Mouse (Mus musculus): ENCODE measurements around the gene Larp1.

Gene Larp1

DNA sequence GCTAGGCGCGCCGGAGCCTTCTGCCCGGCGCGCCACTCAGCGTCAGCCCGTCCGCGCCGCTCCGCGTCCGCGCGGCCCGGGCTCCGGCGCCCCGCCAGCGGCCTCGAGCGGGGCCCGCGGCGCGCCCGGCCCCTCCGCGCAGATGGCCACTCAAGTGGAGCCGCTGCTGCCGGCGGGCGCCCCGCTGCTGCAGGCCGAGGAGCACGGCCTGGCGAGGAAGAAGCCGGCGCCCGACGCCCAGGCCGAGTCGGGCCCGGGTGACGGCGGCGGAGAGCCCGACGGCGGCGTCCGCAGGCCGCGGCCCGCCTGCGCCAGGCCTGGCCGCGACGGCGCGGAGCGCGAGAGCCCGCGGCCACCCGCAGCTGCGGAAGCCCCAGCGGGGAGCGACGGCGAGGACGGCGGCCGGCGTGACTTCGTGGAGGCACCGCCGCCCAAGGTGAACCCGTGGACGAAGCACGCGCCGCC is at the start of gene Larp1:
Gene Larp1, plus strand, starts transcription at position 14 of the 465 bp plus-strand sequence.
- DNase-seq (ENCODE audit: low spot score), result no peak

DNA sequence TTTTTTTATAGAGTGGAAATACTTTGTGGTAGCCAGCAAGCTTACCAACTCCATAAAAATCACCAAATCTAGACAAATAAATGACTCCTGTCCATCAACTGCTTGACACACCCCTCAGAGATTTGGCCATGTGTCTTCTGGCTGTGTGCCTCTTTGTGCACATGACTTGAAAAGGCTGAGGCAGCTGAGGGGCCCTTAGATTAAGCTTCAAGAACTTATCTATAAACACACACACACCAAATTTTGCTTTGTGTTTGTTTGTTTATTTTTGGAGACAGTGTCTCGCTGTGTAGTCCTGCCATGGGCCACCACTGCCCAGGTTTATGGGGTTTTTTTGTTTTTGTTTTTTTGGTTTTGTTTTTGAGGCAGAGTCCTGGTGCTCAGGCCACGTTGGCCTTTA is 48.9 kb upstream of the Larp1 start:
- no peak for DNase-seq (ENCODE audit: low spot score)

DNA sequence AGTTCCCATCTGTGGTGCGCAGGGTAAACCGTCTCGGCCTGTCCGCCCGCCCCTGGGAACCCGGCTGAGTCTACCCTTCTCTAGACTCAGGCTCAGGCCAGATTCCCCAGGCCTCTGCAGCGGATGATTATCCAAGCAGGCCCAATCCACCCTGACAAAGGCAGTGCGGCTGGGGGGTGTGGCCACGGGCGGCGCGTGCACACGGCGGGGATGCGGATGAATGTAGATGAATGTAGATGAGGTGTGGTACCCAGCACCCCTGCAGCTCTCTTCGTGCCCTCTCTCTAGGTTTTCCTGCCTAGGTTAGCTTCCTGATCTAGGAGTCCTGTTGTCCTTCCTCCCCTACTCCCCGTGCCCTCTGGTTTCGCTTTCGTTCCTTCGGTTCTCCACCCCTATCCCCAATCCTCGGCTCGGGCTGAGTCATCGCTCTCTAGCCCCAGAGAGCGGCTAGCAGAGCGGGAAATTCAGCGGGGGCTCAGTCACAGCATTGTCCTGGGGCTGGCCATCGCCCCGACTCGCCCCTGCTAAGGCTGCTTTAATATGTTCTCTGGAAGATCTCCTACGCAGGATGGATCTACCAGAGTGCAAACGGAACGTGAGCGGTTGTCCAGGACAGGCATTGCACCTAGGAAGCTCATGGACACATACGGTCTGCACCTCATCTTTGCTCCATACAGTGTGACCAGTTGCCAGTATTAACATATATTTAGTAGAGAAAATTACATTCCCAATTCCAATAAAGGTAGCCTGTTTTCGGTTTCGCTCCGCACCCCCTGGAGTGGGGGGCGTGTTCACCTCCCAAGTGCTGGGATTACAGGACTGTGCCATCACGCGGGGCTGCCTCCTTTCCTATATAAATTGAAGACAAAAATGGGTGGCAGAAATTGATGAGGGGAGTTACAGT is 46.2 kb upstream of the Larp1 start:
- DNase-seq (ENCODE audit: low spot score), result peak; percentile 92

DNA sequence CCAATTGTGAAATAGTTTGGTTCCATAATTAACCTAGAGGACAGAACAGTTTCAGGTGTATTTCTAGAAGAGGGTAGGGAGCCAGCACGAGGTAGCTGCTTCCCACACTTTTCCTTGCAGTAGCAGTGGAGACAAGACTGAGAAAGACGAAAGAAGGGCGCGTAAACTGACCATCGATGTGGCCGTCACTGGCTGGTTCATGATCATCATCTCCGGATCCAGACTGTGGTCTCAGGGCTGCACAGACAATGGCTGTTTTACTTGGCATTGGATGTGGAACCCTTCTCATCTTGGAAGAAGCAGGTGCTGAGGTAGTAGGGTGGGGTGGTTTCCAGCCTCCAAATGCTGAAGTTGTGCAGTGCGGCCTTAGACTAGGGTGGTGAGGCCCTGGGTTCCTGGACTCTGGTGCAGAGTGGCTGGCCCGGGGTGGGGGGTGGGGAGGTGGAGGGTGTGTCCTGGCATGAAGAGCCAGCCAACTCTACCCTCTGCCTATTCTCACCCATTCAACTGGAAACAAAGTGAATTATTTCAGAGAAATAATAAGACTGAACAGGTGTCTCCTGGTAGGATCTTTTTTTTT is 45.5 kb upstream of the Larp1 start:
- DNase-seq (ENCODE audit: low spot score), result peak; percentile 33

DNA sequence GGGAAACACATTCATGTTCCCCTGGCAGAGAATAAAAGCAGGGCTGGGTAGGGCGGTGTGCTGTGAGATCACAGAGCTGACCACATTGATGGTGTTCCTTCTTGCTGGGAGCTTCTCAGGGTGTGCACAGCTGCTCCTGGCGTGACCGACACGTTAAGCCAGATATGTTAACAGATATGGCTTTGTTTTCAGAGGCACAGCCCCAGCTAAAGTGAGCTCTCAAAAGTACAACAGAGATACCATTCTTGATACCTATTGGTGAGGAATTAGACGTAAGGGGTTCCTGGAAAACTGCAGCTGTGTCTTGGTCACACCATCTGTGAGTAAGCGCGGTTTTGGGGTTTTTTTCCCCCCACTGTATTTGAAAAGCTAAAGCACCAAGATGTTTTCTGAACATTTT is 42.2 kb upstream of the Larp1 start:
- no peak for DNase-seq (ENCODE audit: low spot score)

DNA sequence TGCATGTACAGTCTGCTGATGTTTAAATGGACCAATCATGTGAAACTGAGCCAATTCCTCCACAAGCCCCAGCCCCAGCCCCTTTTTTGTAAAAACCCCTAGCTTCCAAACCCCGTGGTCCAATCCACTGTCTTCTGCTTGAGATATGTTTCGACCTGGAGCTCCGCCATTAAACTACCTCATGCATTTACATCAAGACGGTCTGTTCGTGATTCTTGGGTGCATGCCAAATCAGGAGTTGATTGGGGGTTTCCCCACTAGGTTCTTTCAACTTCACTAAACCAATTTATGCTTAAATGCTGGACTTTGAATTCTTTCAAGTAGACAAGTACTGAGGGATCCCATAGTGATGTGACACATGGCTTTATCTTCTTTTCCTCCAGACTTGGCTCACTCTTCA is 40.6 kb upstream of the Larp1 start:
- no peak for DNase-seq (ENCODE audit: low spot score)

DNA sequence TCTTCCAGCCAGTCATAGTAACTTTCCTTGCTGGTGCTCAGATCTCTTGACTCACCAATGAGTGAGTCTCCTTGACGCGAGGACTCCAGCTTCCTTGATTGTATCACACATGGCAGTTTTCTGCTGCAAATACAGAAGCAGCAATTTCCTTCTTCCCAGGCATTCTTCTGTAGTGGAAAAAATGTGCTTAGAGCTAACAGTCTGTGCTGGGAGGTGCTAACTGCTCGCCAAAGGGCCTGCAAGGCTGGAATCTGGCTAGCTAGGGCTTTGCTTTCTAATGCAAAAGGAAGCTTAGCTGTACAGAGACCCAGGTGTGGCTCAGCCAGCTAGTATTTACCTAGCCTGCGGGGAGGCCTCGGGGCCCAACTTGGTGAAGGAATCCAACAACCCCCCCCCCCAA is 38.3 kb upstream of the Larp1 start:
- no peak for DNase-seq (ENCODE audit: low spot score)

DNA sequence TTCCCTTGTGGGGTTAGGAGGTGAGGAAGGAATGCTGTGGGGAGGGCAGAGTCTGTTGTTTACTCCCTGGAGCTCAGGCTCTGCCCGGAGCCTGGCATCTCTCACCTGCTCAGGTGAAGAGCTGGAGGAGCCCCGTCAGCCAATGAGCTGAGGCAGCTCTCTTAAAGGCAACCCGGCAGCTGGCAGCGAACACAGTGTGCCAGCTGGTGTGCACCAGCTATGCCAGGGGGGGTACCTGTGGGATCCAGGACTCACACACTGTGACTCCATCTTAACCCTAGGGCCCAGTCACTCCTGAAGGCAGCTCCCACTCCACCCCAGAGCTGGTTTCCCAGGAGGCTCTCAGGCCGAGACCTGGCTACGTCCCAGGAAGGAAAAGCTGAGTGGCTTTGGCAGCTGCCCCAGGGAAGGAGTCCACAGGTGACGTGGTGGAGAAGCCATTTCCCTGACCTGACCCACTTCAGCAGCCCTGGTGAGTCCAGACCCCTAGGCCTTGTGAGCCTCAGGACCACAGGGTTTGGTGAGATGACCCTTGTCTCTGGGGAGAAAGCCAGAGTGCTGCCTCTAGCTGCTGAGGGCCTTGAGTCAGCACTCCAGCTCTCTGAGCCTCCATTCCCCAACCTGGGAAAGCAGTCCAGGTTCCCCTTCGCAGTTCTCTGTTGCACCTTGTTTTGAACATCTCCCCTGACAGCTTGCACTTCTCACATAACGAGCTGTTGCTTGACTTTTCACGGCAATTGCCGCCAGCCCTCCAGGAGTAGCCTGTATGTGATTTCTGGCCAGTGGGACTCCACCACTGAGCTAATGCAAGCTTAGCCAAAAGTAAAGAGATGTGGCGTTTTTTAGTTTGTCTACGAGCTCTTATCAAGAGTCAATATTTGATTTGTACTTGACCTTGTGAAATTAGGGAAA is 35.6 kb upstream of the Larp1 start:
- no peak for DNase-seq (ENCODE audit: low spot score)

DNA sequence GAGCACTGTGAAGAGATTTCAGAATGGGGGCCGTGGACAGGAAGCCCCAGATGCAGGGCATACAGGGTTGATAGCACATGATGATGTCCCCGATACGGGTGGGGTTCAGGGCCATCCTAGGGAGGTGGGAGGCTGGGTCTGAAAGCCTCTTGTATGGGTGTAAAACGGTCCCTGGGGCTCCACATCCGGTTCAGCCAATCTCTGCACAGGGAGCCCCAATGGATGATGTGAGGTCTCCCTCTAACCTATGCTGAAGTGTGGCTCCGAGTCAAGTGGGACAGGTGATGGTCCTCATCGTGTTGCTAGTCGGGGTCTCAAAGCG is 35.0 kb upstream of the Larp1 start:
- no peak for DNase-seq (ENCODE audit: low spot score)

DNA sequence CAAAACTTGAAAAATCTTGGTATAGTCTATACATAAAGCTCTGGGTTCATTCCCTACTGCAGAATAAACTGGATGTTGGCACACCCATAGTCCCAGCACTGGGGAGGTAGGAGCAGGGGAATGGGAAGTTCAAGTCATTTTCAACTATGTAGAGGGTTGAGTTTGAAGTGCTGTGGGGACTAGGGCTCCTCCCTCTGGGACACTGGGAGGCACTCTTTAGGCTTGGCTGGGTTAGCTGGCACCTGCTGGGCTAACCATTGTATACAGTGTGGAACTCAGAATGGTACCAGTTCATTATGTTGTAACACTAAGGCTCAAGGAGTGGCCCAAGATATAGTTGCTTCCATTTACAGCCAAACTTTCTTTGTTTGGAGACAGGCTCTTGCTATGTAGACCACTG is 33.0 kb upstream of the Larp1 start:
- DNase-seq (ENCODE audit: low spot score), result no peak

DNA sequence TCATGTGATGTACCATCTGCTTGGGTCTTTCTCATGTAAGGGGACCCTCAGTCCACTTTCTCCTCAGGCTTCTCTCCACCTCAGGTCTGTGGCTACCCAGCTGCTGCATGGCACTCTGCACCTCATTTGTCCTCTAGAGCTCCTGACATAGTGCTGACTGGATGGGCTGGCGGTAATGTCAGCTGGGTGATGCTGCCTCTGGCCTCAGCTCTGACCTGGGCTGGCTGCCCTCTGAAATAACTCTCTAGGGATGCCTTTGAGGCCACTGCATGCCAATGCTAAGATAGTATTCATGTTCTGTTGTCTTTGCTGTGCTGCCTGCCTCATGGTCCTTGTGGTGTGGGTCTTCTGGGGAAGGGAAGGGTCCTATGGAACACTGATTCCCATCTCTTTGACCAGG is 31.2 kb upstream of the Larp1 start:
- DNase-seq (ENCODE audit: low spot score), result no peak

DNA sequence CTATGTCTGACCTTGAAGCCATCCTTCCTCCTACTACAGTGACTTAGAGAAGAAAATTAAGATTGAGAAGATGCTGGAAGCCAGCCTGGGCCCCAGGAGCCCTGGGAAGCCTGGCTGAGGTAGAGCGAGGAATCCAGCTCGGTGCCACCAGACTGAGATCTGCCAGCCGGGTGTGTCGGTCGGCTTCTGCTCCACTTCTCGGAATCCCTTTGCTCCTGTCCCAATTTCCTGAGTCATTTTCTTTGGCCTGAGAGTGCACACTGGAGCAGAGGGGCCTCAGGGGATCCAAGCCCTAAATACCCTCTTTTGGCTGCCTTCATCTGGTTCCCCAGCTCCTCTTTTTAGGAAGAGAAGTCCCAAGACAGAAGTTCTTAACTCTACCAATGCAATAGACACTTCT is 29.2 kb upstream of the Larp1 start:
- DNase-seq (ENCODE audit: low spot score), result no peak

DNA sequence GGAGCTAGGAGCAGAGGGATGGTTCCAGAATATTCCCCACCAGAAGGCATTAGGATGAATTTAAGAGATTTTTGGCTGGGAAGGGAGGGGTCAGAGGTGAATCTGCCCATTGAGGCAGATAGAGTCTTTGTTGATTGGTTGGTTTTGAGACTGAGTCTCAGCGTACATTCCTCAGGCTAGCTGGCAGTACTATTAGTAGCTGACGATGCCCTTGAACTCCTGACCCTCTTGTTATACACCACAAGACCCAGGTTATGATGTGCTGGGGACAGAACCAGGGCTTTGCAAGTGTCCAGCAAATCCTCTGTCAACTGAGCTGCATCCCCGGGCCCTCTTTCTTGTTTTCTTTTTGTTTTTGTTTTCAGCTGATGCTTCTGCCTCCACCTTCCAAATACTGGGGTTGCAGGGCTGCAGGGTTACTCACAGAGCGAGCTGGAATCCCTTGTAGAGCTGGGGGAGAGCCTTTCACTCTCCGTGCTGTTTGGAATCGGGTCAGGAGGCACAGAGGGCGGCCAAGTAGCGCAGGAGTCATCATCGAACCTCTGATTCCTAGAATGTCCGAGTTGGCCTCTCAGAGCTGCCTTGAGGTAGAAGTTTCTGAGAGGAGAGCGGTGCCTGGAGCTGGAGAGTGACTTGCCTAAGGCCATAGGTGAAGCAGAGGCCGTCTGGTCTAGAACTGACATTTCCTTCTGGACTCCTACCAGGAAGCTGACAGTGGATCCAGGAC is 27.6 kb upstream of the Larp1 start:
- no peak for DNase-seq (ENCODE audit: low spot score)

DNA sequence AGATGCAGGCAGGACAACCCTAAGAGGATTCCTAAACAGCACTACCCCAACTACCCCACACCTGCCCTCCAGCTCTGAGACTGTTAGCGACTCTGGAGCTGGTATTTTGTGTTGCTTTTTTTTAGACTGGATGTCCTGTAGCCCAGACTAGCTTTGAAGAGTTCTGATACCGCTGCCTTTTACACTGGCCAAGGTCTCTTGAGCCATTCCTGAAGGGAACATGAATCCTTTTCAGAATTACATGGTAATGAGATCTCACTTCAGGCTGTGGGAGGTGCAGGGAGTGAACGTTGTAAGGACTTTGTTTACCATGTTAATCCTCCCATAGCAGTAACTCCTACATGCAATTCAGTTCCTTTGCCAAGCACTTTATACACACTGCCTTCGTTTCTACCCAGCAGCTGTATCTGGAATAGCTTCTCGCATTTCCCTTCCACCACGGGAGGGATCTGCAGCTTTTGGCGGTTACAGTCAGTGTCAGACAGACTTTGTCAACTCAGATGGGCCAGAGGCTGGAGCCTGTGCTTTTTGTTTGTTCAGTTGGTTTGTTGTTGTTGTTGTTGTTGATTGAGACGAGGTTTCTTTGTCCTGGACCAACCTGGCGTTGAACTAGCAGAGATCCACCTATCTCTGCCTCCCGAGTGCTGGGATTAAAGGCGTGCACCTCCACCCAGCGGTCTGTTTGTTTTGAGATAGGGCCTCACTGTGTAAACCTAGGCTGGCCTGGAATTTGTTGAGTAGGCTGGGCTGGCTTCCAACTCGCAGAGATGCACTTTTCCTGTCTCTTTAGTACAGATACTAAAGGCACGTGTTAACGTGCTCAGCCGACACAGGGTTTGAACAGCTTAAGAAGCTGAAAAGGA is 25.2 kb upstream of the Larp1 start:
- DNase-seq (ENCODE audit: low spot score), result no peak

DNA sequence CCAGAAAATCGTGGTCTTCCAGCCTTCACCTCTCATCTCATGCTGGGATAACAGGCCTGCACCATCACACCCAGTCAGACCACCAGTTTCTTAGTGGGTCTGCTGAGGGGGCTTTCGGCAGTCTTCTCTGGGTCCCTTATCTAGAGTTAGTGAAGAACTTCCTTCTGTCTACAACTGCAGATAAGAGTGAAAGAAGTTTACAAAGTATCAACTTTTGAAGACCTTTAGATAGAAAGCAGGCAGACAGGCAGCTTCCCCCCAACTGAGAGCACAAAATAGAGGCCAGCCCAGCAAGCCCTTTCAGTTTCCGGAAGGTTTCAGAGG is 24.6 kb upstream of the Larp1 start:
- DNase-seq (ENCODE audit: low spot score), result no peak

DNA sequence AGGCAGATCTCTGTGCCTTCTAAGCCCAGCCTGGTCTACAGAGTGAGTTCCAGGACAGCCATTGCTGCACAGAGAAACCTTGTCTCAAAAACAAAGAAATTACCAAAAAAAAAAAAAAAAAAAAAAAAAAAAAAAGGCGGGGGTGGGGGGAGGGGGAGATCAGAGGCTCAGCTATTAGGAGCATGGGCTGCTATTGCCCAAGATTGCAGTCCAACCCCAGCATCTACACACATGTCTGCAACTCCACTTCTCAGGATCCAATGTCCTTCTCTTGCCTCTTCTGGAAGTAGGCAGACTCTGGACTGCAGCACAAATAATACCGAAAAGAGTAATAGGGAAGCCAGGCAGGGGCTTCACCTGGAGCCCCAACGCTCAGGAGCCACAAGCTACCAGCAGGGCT is 23.4 kb upstream of the Larp1 start:
- no peak for DNase-seq (ENCODE audit: low spot score)

DNA sequence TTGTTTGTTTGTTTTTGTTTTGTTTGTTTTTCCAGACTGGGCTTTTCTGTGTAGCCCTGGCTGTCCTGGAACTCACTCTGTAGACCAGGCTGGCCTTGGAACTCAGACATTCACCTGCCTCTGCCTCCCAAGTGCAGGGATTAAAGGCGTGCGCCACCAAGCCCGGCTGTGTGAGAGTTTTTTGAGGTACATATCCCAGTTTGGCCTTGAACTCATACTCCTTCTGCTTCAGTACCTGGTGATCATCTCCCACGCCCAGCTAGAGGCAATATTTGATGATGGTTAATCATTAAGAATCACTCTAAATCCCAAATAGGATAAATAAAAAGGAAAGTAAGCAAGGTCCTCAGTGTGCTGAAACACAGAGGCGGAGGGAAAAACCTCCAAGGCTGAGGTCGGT is 22.8 kb upstream of the Larp1 start:
- no peak for DNase-seq (ENCODE audit: low spot score)

DNA sequence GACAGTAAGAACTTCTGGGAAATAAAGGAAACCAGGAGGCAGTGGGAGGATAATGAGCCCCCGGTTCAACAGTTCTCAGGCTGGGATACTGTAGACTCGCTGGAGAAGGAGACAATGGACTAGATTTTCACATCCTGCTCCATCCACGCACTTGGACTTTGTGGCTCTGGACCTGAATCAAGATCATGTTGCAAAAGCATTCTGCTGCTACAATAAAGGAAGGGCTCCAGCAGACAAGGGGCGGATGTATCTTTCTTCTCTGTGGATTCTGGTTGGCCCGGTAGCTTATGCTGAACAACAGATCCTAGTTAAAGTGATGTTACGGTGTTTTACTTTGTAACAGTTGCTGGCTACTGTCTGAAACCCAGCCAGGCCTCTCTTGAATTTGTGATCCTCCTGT is 22.4 kb upstream of the Larp1 start:
- DNase-seq (ENCODE audit: low spot score), result no peak

DNA sequence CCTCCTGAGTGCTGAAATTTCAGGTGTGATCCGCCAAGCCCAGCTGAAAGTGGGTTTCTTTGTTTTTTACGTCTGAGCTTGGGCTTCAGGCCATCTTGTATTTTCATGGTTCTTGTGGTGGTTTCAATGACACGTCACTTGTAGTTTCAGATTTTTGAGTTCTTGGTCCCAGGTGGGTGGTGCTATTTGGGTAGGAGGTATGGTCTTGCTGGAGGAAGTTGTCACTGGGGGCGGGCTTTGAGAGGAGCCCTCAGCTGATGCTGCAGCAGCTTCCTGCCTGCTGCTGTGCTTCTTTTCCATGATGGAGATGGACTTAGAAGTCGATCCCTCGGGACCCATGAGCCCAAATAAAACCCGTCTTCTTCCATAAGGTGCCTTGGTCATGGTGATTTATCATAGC is 22.0 kb upstream of the Larp1 start:
- no peak for DNase-seq (ENCODE audit: low spot score)

DNA sequence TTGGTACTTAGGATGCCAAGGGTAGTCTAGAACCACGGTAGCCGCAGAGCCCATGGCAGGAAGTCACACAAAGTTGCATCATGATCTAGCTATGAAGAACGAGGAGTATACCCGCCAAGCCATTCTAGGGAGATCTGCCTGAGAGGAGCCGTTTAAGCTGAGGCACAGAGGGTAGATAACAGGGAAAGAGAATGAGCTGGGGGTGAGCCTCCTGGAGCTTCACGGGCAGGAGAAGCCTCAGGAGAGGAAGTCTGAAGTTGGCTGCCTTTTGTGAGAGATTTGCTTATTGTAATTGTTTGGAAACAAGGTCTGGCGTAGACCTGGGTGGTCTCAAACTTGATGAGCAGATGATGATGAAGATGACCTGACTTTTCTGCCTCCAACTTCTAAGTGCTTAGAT is 10.7 kb upstream of the Larp1 start:
- DNase-seq (ENCODE audit: low spot score), result no peak

DNA sequence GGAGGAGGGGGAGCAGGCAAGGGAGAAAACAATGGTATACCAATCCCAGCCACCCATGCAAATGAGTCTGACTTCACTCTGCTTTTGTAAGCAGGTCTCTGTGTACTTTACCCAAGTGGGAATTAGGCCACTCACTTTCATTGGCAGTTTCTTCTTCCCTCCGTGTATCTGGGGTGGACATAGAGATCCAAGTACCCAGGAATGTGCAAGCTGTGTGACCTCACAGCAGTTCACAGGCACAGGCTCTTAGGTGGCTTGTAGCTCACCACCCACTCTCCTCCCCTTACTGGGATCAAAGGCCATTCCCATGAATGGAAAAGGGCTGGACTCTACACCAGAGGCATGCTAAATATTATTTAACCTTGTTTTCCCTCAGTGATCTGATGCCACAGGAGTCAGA is 10.0 kb upstream of the Larp1 start:
- DNase-seq (ENCODE audit: low spot score), result peak; percentile 32

All from embryo, embryonic 10.5 days (tissue).